Mouse (Mus musculus): Measurements from ENCODE around the gene Hadh.

Hadh gene

DNA sequence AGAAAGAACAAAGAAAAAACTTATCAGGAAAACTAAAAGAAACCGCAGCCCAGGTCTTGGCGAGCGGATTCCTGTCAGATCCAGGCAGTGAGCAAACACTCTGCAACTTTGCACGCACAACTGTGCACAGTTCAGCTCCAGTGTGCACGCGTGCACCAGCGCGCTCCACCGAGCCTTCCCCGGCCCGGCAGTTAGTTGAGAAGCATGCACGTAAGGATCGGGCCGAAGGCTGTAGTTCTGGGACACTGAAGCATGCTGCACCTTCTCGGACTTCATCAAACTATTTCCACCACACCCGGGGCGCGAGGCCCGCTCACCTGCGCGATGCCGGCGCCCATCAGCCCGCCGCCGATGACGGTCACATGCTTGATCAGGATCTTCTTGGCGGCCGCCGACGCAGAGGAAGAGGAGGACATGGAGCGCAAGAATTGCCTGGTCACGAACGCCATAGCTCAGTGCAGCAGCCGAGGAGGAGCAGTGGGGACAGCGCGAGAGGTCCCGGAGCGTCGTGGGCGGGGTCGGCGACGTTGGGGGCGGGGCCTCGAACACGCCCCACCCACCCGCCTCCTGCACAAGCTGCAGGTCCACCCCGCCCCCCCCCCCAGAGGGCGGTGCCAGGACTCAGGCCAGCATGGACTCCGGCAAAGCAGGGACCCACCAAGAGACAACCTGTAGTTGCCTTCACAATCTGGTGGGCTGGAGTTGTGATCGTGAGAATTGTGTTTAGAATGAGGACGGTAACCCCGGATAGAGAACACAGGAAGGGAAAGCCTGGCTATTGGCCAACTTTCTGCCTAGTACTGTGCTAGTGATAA is at the start of gene Hadh:
Gene Hadh, minus strand, starts transcription at position 543 of the 815 bp plus-strand sequence.
- DNase-seq (ENCODE audit: low read depth): peak; percentile 93

DNA sequence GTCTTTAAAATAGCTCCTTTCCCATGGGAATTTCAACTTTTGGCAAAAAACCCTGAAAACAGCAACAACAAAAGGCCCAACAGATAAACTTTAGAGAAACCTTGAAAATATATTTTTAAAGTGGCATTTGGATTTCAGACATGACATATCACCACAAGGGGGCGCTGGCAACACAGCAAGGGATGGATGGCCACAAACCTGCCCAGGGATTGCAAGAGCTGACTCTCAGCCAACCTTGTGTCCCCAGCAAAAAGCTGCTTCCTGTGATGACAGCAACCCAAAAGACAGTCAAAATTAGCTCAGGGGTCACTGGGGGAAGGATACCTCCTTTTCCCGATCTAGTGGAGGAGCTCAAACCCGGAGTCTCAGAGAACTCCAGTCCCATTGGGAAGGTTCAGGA is 48.3 kb upstream of the Hadh start:
- peak; percentile 88 for DNase-seq (ENCODE audit: low read depth)

DNA sequence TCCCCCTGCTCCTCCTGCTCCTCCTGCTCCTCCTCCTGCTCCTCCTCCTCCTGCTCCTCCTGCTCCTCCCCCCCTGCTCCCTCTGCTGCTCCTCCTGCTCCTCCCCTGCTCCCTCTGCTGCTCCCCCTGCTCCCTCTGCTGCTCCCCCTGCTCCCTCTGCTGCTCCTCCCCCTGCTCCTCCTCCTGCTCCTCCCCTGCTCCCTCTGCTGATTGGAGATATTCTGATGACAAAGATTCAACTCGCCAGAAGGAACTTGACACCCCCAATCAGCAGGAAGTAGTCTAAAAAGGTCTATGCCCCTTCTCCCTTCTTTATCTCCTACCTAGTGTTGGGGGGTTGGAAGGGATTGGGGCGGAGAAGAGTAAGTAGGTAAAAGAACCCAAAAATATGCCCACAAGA is 46.3 kb upstream of the Hadh start:
- no peak for DNase-seq (ENCODE audit: low read depth)

DNA sequence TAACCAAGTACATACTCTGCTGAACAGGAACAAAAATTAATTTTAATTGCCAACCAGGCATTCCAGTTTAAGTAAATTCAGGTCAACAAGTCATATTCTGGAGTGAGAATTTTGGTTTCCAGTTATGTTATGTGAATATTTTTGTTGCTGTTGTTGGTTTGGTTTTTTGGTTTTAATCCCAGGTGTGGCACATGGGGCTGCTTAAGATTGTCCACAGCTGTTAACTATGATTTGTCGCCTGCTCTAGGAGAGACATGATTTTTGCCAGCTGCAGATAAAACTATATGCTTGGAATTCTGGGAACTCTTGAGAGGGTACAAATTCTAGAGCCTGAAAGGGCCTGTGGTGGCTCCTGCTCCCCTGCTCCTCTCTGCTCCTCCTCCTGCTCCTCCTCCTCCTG is 45.2 kb upstream of the Hadh start:
- no peak for DNase-seq (ENCODE audit: low read depth)

DNA sequence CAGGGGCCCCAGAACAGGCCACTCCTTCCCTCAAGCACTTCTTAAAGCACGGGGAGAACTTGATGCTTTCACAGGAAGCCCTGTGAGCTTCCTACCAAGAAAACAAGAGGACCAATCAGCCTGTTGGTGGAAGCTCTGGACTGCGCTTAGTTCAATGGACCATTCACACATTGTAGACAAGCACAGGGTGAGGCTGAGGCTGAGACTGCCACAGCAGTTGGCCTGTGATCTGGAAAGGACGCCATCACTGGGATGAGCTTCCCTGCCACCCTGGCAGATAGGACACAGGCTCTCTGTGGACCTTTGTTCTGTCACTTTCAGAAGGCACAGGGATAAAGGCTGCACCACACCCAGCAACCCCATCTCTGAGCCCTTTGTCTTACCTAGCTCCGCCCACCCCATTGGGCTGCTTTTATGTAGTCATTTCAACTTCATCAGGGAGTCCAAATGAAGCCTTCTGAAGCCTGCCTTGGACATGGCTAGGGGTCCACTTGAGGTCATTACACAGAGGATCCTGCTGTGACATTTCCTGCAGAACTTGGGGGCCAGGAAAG is 44.1 kb upstream of the Hadh start:
- DNase-seq (ENCODE audit: low read depth): no peak

DNA sequence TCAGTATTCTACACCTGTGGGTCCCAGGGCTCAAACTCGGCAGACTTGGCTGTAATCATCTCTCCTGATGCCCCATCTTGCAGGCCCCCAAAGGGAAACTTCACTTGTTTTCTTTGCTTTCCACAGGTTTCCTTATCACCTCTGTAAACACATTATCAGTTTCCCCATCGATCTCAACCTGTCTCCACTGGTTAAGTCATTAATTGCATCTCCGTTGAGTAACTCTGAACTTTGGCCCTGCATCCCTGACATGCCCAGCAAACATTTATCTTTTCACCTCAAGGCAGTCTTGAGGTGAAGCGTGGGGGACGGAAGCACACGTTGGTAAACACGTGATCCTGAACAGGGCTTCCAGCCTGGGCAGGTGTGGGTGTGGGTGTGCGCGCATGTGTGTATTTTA is 40.4 kb upstream of the Hadh start:
- DNase-seq (ENCODE audit: low read depth): no peak

DNA sequence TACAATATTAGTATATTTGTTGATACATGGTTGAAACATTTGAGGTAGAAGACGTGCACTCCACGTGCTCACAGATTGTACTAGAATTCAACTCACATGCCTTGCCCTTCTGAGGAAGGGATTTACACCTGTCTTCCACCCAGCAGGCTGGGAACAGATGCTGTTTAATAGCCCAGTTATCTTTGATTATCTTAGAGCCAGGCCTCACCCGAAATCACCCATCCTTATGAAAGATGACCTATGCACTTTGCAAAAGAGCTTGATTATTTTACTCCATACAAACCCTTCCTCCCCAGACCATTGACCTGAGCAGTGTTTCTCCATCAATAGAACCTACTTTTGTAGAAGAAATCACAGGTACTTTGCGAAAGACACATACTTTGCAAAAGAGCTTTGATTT is 38.7 kb upstream of the Hadh start:
- DNase-seq (ENCODE audit: low read depth): no peak

DNA sequence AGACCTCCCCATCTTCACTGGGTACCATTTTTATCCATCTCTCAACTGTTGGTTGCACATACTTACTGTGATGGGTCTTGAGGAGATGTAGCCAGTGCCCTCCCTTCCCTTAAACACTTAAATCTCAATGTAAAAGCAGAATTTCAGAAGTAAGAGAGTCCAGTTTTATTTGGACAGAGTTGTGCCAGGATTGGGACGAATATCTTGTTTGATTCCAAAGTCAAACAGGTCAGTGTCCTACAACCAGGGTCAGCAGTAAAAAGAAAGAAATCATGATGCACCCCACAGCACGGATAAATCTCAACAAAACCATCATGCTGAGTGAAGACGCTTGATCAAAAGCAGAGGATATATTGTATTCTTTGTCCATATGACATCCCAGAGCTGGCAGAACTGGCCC is 35.9 kb upstream of the Hadh start:
- DNase-seq (ENCODE audit: low read depth): no peak

DNA sequence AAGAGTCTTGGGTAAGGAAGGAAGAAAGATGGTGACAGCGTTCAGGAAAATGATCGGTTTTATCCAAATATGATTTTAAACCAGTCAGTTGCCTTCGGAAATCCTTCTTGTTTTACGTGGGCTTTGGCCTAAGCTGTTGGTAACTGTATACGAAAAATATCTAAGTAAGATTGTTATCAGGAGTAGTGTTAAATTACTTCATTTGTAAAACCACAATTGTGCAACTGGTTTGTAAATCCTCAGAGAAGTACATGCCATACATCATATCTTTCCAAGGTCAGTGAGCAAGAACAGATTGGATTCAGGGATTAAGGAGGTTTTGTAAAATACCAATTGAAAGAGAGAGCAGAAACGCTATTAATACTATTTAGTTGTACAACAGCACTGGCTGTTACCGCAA is 34.4 kb upstream of the Hadh start:
- no peak for DNase-seq (ENCODE audit: low read depth)

DNA sequence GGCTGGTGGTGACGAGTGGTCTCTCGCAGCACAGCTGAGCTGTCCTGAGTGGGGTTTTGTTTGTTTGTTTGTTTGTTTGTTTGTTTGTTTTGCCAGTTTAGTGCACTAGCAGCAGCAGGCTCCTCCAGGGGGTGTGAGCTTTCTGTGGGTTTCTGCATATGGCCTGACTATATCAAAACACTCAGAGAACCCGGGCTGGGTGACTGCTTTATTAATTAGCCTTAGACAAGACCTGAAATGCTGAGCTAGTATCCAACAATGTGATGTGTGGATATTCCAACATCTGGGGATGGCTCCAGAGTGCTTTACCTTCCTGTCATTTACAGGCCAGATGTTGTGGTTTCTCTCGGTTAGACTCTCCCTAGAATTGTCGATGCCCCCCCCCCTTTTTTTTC is 31.4 kb upstream of the Hadh start:
- no peak for DNase-seq (ENCODE audit: low read depth)

DNA sequence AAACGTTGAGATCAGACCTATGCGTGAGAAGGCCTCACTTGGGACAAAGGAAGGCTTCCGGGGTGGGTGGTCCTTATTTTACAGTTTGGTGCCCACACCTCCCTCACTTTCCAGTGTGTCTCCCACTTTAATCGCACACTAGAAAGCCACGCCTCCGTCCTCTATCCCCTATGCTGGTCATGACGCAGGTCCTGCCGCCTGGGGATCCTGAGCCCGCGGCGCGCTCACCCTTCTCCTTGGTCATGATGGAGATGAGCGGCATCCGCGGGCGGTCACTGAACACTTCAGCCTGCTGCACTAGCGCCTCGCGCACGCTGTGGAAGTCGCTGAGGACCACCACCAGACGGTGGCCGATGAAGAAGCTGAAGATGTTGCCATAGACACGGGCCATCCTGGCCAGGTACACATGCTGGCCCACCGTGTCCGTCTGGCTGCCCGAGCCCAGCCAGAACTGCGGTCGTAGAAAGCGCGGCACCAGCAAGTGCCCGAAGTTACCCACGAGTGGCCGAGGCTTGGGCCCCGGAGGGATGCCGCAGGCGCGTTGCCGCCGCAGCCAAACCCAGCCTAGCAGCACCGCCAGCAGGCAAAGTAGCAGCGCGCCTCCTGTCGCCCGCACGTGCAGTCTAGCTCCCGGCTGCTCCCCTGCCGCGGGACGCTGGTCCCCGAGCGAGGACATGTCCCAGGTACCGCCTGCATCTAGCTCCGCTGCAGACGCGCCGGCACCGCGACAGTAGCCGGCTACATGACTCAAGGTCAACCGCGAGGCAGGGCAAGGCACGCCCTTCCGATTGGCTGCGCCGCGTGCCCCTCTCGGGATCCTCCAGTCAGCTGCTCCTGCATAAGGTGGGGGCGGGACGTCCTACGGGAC is 30.8 kb upstream of the Hadh start, which contains the start of gene Cyp2u1:
Gene Cyp2u1, minus strand, starts transcription at position 776 of the 868 bp plus-strand sequence.
- peak; percentile 88 for DNase-seq (ENCODE audit: low read depth)

DNA sequence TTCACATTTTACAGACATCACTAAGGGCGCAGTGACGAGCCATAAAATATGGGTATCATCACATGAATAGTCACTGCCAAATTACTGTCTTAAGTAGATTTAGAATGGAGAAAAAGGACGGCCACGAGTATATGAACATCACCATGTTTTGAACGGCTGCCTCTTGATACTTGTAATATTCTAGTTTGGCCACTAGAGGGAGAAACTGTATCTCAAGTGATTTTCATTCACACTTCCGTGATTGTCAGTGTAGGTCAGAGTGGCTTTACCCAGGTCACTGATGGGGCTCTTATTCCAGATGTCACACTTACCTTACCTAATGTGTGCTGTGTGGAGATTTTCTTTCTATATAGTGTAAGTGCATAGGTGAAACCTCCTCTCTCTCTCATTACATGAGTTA is 28.0 kb upstream of the Hadh start:
- DNase-seq (ENCODE audit: low read depth): peak; percentile 79

DNA sequence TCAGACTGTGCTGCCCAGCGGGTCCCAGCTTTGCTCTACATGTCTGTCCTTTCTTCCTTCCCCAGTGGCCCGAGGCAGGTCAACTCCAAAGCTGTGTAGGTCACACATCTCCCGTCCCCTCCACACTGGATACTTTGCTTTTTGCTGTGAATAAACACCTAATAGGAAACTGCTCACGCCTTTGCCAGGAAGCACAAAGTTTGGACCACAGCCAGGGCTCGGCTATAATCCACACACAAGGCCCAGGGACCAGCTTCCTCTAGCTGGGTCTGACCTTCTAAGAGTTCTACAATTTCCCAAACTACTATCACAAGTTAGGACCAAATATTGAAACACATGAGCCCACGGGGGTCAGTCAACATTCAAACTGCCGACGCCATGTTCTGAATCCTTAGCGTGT is 27.2 kb upstream of the Hadh start:
- no peak for DNase-seq (ENCODE audit: low read depth)

DNA sequence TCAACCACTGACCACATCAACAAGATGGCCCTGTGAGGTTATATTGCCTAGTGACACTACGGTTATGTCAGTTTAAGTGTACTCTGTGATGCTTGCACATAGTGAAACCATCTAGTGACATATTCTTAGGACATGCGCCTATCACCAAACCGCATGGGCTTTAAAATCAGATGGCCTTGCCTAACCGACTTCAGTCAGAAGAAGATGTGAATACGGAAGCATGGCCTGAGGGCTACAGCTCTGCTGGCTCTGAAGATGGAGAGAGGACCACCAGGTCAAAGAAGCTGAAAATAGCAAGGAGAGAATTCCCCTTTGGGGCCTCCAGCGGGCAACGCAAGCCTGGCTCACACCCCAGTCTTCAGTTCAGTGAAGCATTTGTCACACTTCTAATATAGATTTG is 25.0 kb upstream of the Hadh start:
- no peak for DNase-seq (ENCODE audit: low read depth)

DNA sequence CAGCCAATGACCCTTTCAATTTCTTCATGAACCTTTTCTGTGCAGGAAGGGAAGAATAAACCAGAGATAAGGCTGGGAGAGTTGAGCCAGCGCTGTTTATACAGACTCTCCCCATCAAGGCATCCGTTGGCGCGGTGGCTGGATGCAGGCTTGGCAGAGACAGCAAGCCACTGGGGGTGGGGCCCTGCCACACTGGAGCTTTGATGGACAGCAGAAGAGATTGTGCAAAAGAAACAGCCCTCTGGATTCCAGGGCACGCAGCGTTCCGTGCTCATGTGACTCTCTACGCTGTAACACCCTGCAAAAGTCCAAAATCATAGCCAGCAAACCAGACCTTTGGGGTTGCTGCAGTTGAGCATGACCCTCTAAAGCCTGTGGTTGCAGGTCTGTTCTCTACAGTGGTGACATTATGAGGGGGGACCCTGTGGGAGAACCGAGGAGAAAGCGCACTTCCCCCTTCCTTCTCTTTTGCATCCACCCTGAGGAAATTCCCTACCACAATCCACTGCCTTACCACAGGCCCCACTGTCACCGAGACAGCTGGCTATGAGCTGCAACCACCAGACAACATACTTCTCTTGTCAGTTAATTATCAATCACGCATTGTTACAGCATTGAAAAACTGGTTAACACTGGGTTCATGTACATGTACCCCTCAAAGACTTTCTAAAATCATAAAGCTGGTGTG is 23.8 kb upstream of the Hadh start:
- no peak for DNase-seq (ENCODE audit: low read depth)

DNA sequence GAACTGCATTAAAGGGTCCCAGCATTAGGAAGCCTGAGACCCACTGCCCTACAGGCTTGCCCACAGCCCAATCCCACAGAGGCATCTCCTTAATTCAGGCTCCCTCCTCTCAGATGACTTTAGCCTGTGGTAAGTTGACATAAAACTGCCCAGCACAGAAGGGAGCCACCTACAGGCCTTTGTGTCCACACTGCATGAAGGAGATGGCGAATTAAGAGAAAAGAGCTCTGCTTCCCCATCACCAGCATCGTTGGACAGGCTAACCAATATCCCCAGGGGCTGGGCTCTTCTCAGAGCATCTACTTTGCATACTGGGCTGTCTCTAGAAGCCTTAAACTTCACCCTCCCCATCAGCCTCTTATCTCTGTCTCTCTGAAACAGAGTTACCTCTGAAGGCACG is 22.6 kb upstream of the Hadh start:
- no peak for DNase-seq (ENCODE audit: low read depth)

DNA sequence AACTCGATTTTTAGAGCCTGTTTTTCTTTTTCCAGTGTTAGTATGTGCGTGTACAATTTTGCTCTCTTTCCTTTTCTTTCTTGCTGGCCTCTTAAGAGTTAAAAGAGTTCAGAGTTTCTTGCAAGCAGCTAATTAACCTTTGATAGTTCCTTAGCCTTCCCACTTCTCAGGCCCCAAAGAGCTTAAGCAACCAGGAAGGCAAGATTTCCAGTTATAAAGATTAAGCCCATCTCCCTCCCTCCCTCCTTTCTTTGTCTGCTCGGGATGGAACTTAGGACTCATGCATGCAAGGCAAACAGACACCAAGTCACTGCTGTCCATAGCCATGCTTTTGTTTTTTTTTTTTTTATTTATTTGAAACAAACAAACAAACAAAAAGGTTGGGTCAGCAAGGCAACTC is 21.1 kb upstream of the Hadh start:
- no peak for DNase-seq (ENCODE audit: low read depth)

DNA sequence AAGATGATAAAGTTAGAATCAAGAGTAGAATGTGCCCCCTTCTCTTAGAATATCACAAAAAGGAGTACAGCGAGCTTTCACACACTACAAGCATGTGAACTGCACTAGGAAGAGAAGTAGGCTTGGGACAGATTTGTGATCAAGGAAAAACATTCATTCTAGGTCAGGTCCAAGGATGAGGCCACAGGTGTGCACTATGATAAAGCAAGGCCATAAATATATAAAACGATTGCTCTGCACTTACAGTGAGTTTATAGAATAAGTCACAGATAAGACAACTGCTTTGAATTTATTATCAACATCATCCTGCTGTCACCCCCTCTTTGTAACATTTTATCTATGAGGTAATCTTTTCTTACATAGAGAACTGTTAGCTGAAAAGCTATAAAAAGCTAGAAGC is 20.4 kb upstream of the Hadh start:
- DNase-seq (ENCODE audit: low read depth): no peak

DNA sequence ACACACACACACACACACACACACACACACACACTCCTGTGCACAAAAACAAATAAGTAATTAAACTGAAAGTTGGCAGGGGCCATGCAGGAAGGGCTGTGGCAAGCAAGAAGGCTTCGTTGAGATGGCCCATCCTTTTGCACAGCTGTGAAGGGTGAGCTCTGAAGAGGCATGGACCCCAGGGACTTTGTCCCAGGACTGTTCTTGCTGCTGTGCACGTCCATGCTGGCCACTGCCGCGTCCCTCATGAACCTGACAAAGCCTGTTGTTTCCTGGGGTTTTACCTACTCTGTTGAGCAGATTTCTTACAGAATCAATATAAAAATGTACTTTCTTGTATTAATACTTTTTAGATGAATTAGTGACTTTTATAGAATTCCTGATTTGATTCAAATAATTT is 20.0 kb upstream of the Hadh start:
- DNase-seq (ENCODE audit: low read depth): no peak

DNA sequence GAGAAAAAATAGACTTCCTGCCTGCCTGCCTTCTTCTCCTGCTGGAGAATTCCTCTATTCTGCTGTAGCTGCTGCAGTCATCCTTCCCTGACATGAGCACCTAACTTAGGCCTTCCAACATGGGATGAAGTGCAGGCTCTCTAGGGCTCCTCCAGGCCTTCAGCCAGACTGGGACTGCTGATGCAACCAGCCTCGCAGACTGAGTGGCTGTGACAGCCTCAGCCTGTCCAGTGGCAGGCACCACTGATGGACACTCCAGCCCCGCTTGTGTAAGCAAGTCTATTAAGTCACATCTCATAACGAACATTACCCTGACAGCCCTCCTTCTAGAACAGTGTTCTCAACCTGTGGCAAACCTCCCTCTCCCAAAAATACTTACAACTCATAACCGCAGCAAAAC is 2.2 kb upstream of the Hadh start:
- no peak for DNase-seq (ENCODE audit: low read depth)

DNA sequence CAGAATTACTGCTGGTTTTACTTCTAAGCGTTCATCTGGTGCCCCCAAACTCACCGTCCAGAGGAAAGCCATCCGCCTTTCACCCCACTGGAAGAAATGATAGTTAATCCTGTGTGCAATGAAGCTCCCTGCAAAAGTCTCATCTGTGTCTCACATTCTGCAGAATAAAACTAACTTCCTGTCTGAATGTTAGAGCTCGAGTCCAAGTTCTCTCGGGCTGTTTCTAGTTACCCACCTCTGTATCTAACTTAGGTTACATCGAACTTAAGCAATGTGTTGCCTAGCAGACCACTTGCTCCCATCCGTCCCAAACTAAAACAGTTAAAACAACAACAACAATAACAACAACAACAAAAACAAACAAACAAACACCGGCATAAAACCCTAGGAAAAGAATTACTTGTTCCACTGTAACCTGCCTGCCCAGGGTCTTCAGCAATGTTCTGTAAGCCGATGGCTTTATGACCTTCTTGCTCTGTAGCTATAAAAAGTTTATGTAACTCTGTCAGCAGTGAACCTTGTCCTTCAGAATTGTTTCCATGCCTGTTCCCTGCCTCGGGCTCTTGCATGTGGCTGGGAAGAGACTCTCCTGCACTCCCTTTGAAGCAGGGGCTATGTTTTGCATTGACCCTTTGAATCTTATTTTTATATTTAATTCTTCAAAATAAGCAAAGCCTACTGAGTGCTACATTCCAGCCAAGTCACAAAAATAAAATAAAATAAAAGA is 636 bp upstream of the Hadh start:
- no peak for DNase-seq (ENCODE audit: low read depth)

DNA sequence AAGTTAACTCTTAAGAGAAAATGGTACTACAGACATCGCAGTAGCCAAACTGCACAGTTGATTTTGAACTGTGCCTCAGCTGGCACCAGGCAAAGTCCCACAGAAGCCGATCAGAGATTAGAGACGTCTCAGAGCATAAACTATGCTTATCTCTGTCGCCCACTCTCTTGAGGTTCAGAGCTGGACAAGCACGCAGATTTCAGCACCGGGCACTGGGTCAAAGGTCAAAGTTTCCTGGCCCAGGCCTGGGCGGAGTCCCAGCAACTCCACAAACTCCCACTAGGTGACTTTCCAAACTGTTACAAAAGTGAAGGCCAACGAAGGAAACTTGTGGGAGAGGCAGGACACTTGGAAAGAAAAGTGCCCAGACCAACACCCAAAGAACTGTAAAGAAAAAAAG is 744 bp downstream of the Hadh start:
- DNase-seq (ENCODE audit: low read depth): no peak
